Mouse (Mus musculus): ENCODE measurements at regions not wholly inside any gene's neighbourhood (a gene's known extent, or its start where the extent isn't known, plus 50 kb on each side); places are given as distances from the start of the nearest gene placed in this dataset.
A peak's percentile ranks its signal among the peaks of the same experiment; 100 is the strongest.

DNA sequence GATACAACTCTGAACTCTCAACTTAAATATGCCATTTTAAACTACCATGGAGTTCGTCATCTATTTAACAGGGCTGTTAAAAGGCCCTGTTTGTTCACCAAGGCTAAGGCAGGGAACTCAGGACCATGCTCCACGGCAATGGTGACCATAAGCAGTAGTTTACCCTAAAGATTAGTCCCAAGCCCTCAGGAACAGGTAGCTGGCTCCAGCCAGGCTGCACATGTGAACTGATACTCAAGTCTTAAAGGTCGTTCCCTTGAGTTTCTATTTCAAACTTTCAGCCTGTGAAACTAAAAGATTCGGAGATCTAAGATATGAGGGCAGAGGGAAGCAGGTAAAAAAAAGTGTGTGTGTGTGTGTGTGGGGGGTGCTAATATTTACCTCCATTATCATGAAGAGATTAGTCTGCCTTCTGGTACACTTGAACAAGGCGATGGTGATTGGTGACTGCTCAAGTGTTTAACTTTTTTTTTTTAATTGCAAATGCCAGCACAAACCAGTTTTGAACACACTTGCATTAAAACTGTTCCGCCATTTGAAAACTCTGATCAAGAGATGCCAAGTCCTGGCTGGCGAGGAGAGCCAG lies 215.5 kb upstream of the Foxq1 start:
- no peak for DNase-seq

DNA sequence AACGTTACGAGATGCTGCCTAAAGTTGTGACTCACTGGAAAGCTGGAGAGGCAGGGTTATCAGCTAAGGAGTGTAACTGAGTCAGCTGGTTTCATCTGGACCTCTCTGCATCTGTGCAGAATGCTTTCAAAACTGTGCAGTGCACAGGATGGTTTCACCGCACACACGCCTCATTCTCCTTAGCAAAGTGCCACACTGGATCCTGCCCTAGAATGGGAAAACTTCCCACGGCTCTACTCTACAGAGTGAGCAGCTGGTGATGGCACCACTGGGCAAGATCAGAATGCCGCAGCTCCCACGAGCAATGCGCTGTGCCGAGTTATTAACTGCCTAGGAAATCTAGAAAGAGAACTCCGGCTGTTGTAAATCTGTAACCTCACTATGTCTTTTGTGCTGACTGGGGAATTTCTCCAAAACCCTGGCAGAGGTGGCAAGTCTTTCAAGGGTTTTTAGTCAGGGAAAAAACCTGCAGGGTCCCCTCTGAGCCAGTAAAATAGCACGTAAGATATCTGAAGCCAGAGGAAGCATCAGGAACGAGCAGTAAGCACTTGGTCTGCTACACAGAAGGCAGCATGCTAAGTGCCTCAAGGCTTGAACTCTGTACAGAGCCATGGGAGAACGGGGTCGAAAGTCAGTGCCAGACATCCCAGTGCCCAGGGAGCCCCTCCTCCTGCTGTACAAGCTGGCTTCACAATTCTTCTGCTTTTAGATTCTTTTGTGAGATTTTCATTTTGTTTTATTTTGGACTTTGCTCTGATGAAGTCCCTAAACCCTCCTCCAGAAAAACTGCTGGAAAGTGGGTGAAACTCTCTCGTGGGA lies 214.4 kb upstream of the Foxq1 start:
- peak; percentile 25 for DNase-seq

DNA sequence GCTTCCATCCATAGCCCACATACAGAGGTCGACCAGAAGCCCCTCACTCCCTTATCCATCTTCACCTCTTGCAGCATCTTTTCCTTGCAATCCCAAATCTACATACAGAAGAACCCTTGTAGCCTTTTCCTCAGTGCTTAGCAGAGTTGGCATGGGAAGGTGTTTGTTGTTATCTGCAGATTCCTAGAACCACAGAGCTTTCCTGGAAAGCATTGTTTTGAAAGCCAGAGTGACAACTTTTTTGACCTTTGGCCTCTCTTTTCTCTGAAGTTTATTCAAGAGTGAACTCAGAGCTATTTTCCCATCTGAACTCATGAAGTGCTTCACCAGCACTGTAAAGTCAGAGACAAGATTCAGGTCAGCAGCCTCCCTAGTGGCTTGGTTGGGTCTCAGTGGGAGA lies 209.7 kb upstream of the Foxq1 start:
- no peak for DNase-seq

DNA sequence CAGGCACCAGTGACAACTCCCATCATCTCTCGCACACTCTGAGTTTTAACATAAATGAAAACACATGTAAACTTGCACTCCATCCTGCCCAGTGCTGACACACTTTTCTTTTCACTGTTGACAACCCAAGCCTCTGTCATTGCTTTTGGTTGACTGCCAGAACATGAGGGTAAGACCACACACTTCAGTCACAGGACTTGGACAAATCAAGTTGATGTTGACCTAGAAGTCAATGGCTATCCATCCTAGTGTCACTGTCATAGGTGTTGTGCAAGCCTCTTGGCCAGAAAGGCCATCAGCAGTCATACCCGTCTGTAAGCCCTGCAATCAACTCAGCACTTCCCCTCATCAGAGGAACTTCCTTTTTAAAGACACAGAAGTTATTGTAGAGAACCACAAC lies 208.9 kb upstream of the Foxq1 start:
- DNase-seq = no peak

DNA sequence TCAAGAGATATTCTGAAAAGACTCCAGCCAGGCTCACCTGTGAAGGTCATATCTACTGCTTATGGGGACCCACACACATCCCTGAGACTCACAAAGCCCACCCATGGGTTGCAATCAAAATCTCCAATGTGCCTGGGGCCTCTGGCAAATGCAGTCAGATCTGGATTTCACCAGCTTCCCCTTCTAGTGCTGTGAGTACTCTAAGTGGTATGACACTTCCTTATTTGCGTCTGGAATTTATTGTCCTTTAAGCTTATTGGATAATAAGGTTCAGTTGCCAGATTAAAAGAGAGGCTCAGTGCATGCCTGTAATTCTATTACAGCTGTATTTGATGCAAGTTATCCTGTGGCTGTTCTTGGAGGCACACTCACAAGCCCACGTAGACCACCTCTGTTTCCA lies 206.3 kb upstream of the Foxq1 start:
- no peak for DNase-seq

DNA sequence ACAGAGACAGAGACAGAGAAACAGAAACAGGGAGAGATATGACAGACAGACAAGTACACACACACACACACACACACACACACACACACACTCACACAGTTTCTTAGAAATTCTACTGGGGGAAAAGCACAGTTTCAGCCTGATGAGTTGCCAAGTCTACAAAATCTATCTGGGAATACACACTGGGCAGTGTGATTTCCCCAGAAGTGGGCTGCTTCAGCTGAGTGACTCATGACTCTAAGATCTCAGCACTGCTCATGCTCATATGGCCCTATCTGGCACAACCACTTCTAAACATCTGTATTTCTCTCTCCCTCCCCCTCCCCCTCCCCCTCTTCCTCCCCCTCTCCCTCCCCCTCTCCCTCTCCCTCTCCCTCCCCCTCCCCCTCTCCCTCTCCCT lies 204.5 kb upstream of the Foxq1 start:
- DNase-seq = no peak

DNA sequence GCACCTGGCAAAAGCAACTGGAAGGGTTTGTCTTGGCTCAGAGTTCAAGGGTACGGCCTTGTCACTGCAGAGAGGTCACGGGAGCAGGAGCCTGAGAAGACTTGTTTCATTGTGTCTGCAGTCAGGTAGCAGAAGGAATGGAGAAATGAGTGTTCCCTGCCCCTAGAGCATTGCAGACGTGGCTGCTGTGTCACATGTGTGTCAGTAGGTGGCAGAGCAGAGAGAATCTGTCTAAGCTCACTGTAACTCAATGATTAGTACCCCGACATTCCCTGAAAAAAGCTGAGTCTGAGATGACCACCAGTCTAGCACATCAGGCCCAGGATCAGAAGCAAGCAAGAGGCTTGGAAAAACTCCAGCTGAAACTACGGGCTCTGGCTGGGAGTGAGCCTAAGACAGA lies 203.1 kb upstream of the Foxq1 start:
- no peak for DNase-seq

DNA sequence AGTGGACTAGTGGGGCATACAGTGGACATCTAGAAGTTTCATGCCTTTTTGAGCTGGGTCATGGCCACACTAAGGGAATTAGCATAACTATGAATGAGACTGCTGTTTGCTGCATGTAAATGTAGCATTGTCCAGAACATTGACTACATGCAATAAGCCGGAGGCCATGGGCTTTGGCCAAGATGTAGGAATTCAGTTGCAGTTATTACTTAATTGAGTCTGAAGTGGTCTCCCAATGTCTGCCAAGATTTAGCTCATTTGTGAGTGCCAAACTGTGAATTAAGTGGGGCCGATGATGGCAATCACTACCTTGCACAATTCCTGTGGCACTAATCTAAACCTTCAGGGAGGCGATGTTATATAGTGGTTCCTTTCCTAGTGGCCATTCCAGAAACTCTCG lies 196.6 kb upstream of the Foxq1 start:
- no peak for DNase-seq

DNA sequence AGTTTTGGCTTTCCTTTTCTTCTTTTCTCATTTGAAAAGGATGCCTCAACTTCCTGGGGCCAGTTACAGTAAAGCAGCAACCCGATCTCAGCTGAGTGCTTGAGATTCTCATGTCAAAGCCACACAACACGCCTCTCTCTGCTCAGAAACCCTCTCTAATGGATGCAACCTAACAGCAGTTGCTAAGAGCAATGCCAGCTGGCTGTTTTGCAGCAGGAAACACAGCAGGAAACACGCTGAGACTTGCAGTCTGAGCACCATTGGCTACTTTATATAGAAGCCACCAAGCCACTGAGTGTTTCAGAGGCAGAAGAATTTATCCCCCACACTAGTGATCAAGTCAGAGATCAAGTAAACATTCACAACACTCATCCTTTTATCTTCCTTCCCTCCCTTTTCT lies 193.5 kb upstream of the Foxq1 start:
- no peak for DNase-seq

DNA sequence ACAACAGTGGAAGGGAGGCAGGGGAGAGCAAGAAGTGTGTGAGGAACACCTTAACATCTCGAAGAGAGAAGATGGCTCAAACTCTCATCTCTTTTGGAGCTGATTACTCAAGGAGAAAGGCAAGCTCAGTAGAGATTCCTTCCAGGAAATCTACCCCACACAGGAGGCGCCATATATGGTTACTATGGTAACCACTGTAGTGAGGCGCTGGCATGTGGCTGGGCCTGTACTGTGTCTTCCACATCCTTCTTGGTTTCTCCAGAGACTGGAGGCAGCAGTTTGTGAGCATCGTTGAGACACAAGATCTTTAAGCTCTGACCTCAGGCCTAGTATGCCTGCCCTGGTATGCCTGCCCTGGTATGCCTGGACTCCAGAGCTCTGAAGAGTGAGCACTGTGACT lies 191.6 kb upstream of the Foxq1 start:
- DNase-seq = no peak

DNA sequence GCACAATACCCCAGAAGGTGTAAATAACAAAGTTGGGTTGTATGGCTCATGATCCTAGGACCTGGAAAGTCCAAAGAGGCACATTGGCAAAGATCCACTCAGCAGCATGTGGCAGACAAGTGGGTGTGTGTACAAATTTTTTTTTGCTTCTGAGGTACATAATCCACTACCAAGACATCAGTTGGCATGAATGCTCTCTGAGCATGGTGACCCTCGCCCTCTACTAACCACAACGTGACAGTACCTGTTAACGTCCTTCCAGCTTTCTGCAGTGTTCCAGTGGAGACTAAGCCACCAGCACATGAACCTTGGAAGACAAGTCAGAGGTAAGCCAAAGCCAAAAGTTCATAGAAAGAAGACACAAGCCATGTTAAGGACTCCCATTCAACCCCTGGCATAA lies 188.7 kb upstream of the Foxq1 start:
- no peak for DNase-seq

DNA sequence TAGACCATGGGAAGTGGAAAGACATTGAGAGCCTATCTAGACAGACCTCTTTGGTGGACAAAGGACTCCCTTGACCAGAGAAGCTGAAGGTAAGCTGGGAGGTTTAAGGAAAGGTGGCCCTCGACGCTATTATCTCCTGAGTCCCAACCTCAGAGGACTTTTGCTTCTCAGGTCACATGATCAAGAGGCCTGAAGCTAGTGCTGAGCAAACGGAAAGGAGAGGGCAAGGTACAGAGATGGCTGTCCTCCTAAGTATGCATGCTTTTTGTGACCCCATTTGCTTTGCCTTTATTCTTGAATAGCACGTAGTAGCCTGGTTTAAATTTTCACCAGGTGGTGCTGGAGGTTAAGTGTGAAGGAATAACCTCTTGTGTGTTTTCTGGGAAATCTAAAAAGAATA lies 186.8 kb upstream of the Foxq1 start:
- DNase-seq = no peak

DNA sequence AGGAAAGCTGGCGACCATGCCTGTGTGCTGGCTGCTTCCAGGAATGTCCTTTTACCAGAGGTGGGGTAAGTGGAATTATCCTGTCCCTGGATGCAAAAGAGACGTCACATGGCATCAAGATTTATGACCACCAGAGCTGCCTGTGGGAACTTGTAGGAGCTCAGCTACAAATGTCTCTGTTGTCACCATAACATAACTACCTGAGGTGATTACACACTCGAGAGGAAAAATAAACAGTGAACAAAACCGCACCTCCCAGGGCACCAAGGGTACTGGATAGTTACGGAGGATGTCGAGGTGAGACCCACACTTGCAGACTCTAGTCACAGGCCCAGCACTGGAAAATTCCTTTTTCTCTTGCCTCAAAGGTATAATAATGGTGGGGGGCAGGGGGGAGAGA lies 185.1 kb upstream of the Foxq1 start:
- DNase-seq = no peak

DNA sequence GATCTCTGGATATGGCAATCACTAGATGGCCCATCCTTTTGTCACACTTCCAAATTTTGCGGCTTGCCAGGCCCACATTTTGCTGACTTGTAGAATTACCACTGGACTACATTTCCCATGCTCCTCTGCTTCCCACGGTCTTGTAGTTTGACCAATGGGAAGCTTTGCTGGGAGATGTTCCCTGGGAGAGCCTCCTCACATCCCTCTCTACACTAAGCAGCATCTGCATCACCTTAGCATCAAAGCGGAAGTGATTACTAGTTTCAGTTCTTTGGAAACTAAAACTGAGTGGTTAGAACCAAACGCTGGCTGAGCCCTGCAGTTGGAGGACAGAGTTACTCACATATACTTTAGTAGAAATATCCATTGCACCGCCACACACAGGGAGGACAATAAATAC lies 181.9 kb upstream of the Foxq1 start:
- no peak for DNase-seq

DNA sequence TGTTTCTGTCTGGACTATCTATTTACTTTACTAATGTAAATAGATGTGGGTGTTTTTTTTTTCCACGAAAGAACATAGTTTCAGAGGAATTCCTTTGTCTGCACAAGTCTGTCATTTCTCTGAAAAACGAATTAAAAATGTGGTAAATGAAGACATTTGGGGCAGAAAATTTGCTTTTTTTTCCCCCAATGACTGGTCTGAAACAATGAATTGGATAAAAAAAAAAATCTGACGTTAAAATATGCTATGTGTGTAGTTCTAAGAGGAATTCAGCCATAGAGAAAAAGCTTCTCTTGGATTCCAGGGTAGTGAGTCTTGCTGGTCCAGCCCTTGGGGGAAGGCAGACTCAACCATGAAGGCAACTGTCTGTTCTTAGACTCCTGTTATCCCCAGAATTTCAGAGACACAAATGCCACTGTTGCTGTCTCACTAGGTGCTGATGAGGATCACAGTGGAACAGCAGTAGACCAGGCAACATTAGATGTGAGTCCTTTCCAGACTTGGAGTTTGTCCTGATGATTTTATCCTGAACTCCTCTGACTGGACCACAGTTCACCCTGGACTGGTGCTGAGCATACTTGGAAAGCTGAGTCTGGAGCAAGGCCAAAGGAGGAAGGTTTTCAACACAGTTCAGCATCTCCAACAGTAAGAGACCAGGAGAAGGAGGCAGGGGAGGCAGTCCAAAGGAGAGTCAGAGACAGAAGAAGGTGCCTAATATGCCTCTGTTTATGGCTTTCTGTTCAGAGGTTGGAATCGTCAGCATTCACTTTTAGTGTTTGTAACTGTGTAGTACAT lies 162.3 kb upstream of the Foxq1 start:
- no peak for DNase-seq

DNA sequence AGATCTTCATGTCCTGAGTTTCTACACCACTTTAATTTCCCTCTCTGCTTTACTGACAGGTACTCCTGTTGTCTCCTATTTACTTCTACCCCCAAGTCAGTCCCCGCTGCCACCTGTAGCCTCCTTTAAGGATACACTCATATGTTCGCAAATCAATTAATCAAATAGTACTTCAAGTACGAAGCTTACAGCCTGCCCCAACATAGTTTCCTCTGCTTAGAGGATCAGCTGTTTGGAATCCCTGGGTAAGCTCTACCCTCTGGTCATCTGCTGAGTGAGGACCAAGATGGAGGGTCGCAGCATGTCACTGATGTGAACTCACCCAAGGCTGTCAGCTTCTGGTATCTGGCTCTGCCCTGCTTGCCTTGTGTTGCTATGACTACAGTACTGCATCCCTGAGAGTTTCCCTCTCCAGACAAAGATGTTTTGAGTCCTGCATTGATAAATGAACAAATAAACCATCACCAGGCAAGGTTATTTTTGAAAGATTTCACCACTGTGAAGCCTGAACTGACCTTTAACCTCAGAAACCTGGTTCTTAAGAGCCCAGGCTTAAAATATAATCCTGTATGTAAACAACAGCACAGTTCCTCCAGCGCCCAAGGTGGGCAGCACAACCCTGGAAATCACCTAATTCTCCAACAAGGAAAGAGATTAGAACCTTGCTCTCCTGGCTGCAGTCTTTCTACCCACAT lies 159.6 kb upstream of the Foxq1 start:
- no peak for DNase-seq

DNA sequence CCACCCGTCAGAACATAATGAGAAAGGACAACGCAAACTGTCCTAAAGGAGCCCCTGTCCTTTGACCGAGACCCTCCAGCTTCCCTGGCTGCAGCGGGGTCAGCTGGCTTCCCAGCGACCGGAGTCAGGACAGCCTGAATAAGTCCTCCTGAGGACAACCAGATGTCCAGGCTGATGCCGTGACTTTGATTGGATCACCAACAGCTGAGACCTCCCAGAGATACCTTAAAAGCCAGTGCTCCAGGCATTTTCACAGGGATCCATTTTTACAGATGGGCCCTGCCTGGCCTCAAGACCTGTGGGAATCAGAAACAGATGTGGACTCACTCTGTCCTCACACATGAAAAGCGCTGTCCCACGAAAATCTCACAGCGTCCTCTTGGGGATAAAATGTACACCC lies 158.7 kb upstream of the Foxq1 start:
- no peak for DNase-seq

DNA sequence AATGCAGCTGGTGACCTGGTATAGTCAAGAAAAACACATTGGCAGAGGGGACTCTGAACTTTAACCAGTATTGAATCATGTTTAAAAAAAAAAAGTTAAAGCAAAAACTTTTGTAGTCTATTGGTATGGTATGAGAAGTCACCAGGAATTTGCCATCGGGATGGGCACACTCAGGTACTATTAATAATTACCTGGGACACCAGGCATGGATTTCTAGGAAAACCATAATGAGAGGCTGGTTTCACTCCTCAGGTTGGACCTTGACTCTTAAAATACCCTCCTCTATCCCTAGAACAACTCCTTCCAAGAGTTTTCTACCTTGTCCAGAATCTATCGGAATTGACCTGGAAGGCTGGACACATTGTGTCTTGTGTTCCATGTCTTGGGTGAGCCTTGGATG lies 155.5 kb upstream of the Foxq1 start:
- DNase-seq = no peak

DNA sequence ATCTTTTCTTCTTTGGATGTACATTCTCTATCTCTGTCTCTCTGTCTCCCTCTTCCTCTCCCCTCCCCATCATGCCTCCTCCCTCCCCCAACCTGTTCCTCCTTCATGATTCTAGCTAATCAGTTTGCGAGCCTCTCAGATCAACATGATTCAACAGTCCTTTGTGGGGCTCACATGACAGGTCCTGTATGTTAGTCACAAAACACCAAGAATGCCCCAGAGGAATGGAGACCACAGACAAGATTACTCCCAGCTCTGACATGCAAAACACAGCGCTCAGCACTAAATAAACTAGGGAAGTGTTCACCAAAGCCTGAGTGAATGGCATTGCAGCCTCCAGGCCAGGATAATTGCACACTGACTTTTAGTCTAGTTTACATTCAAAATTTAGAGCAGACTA lies 150.6 kb upstream of the Foxq1 start:
- DNase-seq = no peak

DNA sequence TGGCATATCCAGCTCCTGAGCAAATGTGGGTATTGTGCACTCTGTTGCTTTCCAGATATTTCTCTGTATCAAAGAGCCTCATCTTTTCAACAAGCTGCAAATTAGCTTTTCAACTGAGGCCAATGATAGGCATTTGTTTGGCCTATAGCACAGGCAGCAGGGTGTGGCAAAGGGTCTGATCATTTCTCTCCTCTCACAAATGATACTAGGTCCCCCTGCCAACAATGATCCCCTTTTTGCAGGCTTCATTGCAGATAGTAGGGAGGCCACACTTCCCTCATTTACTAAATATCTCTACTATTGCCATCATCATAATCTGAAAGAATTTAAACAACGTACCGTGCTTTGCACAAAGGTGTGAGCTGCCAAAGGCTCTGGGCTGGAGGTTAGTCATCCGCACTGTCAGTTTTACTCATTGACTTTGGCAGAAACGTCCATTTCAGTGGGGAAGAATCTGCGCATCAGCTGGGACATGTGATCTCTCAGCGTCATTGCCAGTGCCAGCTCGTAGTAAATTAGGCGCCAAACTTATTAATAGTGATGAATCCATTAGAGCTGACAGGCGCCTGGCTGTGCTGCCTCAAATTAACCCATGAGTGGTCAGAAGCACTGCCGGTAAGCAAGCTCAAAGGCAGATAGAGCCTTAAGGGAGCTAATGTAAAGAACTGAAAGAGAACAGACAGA lies 147.4 kb upstream of the Foxq1 start:
- peak; percentile 33 for DNase-seq

DNA sequence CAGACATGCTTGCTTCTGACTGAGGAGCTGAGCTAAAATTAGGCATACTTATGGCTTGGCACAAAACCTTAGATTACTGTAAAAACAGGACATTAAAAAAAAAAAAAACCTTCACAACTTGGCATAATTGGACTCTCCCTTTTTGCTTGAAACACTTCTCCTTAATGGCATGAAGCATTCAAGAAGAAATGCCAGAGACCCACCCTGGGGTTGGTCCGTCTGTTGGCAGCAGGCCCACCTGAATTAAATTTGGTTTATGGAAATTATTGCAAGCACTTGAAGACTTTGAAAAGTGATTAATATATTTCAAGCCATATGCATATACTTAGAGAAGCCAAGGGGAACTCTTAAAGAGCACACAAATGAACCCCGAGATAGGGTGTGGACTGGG lies 146.8 kb upstream of the Foxq1 start:
- no peak for DNase-seq

DNA sequence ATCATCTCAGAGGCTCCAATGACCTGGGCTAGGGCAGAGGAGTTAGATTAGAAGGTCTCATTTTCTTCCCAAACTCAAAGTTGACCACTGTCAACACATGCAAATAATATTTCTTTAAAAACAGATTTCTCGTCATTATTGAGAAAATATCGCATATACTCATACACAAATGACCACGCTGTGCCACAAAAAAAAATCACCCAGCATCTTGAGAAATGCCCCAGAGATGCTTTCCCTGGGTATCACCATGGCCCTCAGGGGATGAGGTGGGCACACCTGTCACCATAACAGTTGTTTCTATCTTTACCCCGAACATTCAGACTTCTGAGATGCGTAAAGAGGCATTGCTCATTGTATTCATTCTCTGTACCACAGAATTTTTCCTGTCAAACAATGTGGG lies 134.4 kb upstream of the Foxq1 start:
- no peak for DNase-seq

DNA sequence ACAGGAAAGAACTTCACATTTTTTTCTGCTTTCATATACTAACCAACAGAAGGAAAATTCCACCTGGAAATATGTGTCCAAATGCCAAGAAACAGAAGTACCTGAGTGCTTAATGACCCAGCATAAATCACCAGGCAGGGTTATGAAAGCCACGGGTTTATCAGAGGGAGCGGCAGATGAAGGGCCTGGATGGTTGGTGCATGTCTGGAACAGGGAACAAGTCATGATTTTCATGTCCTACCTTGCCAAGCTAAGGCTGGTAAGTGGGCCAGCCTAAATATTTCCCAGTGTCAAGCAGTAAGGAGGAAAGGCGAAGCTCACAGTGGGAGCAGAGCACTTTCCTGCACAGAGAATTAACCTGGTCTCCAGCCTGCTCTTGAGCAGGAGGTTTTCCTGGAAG lies 132.3 kb upstream of the Foxq1 start:
- DNase-seq = no peak
